Mouse (Mus musculus) small intestine, adult 2 months (tissue): ENCODE measurements around the gene Specc1l.

Experiments
- CTCF ChIP-seq: fragments of 200-500 bp; IDR thresholded peaks from 2 replicates; pipeline ENCODE4 v1.5.1; 2012; ENCODE audit warnings: low read depth, mild to moderate bottlenecking, control low read depth, inconsistent platforms, low read length, moderate library complexity, mixed read lengths; ENCODE audit not compliant: insufficient replicate concordance, insufficient read length; ENCODE audit errors: extremely low read depth
- POLR2A ChIP-seq: fragments of 200-500 bp; IDR thresholded peaks from 2 replicates; pipeline ENCODE4 v1.6.1; 2012; ENCODE audit warnings: low read depth, mild to moderate bottlenecking, control low read depth, inconsistent platforms, low read length, moderate library complexity

DNA sequence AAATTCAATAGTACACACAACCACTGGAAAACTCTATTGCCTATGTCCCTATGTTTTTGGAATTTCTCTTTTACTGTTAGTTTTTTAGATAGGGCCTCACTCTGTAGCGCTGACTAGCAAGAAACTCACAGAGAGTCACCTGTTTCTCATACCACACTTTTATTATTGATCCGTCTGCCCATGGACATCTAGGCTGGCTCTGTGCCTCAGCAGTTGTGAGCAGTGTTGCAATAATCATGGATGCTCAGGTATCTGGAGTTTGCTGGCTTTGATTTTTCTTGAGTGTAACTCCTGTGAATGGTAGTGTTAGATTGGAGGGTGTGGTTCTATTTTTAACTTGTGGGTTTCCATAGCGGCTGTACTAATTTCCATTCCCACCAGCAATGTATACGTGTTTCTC is 143.5 kb downstream of the Specc1l start:
- TF ChIP-seq POLR2A (no peak), CTCF (no peak)
